Mouse (Mus musculus): Measurements from ENCODE around the gene B230104I21Rik.

The B230104I21Rik gene

DNA sequence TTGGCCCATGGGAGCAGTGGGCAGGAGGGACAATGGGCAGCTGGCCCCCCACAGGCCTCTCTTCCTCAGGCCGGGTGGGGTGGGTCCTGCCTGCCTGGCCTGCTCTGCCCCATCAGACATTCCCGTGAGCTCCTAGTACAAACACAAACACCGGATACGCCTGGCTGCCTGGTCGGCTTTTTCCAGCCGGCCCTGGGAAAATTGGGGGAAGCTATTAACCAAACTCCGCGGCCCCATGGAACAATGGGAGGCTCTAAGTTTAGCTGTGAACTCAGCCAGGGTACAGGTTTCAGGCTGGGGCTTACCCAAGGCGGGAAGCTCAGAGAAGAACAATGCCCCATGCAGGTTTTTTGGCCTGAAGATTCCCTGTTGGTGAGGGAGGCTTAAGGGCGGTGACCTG is 723 bp downstream of the B230104I21Rik start:
- in situ Hi-C loops (cut with MboI; ENCODE audit: low pct_unique_long_range_greater_than_20kb in 1 of 2, low sequenced_read_pairs in 2 of 2, unreplicated experiment in 1 of 2): no loop called here

DNA sequence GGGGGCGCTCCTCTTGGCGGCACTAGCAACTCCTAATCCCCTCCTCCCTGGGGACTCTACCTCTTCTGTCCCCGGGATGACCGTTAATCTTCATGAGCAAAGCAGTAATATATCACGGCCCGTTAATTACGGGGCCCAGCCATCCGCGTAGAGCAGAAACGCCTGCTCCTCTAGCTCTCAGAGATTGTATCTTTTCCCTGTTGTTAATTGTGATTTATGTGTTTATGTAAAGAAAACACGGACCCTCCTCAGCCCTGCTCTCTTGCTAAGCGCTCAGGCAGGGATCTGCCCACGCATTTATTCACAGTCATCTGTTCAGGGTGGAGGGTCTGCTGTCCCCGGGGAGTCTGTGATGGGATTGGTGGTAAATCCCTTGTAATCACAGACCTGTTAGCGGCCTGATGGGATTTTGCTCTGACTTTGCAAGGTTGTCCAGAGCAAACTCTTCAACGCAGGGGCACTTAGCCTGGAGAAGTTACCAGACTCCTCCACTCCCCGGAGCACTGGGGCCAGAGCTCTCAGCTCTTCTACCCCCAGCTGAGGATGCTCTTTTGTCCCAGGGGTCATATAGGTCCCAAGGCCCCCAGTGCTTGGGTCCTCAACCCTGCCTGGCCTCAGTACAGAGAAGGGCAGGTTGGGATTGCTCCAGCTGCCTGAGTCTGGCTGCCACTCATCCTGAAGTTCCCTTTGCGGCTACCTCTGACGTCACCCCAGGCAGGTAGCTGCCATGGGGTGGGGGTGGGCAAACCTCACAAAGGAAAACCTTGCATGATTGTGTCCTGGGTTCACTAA is 11.0 kb downstream of the B230104I21Rik start:
- in situ Hi-C loops (cut with MboI; ENCODE audit: low pct_unique_long_range_greater_than_20kb in 1 of 2, low sequenced_read_pairs in 2 of 2, unreplicated experiment in 1 of 2): no loop called here

DNA sequence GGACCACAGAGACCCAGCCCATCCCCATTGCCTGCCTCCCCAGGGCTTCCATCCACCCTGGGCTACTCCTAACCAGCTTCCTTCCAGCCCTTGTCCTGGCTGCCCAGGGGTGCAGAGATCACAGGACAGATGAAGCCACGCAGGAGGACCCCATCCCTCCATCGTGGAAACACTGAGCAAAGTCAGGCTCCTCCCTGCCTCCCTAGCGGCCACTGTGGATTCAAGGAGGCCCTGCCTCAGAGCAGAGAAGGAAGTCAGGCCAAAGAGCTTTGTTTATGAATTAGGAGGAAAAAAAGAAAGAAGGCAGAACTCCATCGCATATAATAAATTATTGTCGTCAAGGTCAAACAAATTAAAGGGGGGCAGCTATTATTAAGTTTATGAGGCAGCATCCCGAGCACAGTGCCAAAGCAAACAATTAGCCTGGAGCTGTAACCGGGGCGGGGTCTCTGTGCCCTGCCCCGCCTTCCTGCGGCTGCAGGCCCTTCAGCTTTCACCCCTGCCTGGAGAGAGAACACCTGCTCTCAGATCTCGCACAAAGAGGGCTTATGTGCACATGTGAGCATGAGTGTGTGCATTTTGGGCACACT is 12.4 kb downstream of the B230104I21Rik start:
- in situ Hi-C loops (cut with MboI; ENCODE audit: low pct_unique_long_range_greater_than_20kb in 1 of 2, low sequenced_read_pairs in 2 of 2, unreplicated experiment in 1 of 2): no loop called here

DNA sequence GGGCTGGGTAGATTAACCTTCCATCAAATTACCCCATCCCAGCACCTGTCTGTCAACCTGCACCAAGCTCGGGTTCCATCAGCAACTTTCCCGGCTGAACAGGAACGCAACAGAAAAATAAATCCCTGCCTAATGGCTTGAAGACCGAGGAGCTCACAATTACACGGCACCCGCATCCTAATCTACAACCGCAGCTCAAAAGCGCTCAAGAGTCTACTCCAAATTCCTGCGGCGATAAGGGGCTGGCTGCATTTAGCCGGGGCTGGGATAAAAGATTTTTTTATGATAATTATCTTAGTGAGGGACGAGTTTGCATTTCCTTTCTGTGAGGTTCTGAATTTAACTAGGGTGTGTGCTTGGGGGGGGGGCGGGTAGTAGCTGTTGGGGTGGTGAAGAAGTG is 16.3 kb downstream of the B230104I21Rik start:
- in situ Hi-C loops (cut with MboI; ENCODE audit: low pct_unique_long_range_greater_than_20kb in 1 of 2, low sequenced_read_pairs in 2 of 2, unreplicated experiment in 1 of 2): no loop called here

DNA sequence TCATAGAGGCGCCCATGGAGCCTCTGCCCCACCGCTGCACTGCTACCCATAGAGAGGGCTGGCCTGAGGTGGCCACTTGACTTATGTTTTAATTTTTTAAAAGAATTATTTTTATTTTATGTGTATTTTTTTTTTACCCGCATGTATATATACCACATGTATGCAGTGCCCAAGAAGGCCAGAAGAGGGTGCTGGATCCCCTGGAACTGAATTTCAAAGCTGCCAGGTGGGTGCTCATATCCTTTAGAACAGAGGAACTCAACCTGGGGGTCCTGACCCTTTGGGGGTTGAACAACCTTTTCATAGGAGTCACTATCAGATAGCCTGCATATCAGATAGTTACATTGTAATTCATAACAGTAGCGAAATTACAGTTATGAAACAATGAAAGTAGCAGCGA is 19.5 kb downstream of the B230104I21Rik start:
- in situ Hi-C loops (cut with MboI; ENCODE audit: low pct_unique_long_range_greater_than_20kb in 1 of 2, low sequenced_read_pairs in 2 of 2, unreplicated experiment in 1 of 2): no loop called here

DNA sequence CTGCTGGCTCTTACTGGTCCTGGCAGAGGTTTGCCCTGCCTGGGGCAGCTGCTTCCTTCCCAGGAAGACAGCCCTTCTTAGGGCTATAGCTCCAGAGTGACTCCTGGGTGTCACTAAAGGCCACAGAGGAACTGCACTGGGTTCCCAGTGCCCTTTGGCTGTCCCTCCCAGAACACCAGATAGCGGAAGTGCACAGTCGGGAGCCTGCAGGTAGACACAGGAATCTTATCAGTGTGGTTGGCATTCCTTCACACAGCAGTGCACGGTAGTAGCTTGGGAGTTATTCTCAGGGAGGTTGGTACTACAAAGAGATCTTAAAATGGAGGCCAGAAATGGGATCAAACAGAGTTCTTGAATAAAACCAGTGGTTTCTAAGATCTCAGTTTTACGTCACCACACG is 22.4 kb downstream of the B230104I21Rik start:
- in situ Hi-C loops (cut with MboI; ENCODE audit: low pct_unique_long_range_greater_than_20kb in 1 of 2, low sequenced_read_pairs in 2 of 2, unreplicated experiment in 1 of 2): no loop called here

DNA sequence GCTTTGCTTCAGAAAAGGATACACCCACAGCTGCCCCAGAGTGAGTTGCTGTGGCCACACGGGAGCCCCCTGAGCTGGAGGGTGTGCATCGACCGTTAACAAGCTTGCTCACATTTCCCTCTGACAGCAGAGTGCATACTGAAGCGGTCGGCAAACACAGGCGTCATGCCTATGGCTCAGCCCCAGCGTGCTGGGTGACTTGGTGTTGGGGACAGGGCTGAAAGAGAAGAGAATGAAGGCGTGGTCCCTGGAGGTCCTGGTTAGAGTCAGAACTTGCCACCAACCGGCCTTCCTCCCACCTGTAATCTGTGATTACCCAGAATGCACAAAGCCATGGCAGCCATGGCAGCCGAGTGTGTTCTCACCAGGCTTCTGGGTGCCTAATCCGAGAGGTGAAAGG is 22.9 kb downstream of the B230104I21Rik start:
- in situ Hi-C loops (cut with MboI; ENCODE audit: low pct_unique_long_range_greater_than_20kb in 1 of 2, low sequenced_read_pairs in 2 of 2, unreplicated experiment in 1 of 2): no loop called here

DNA sequence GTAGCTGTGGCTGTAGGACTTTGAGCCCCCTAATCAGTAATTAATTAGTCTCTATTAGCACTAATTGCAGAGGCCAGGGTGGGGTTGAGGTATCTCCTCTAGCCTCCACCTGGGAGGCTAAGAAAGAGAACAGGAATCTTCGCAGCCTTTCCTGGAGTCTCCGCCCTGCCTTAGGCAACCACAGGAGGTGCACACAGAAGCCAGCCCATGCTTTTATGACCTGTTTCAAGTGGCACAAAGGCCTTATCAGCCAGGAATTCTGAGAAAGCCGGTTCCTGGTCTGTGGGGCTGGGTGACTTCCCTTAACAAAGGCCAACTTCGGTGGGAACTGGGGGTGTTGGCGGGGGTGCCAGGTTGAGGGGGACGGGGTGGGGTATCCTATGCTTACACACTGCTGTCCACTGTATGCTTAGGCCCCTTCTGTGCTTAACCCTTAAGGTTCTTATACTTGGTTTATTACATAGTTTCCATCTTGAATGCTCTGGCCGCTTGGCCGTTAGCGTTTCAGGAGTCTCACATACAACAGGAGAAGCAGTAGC is 23.9 kb downstream of the B230104I21Rik start:
- in situ Hi-C loops (cut with MboI; ENCODE audit: low pct_unique_long_range_greater_than_20kb in 1 of 2, low sequenced_read_pairs in 2 of 2, unreplicated experiment in 1 of 2): no loop called here

DNA sequence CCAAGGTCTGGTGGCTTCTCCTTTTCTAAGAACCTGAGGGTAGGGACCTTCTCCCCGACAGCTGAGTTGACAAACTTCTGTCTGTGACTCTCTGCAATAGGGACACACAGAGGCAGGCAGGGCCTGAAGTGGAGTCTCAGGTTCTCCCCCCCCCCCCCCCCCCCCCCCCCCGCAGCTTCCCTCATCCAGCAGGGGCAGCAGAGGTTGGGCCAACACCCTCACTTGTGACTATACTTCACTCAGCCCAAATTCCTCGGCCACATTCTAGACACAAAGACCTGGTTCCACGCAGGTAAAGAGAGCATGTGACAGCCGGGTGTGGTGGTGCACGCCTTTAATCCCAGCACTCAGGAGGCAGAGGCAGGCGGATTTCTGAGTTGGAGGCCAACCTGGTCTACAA is 24.5 kb downstream of the B230104I21Rik start:
- in situ Hi-C loops (cut with MboI; ENCODE audit: low pct_unique_long_range_greater_than_20kb in 1 of 2, low sequenced_read_pairs in 2 of 2, unreplicated experiment in 1 of 2): no loop called here

DNA sequence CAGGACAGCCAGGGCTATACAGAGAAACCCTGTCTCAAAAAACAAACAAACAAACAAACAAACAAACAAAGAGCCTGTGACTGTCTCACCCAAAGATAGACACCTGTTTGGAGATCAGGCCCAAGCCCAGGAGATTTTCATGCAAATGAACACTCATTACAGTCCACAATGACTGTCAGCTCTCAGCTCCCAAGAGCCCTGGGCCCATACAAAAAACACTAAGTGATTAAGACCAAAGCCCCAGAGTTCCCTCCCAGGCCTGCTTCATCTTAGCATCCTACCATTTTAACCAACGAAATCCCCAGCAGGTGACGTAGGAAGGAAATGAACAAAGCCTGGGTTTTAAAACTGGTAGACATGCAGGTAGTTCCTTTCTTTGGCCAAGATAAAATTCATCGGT is 24.9 kb downstream of the B230104I21Rik start:
- in situ Hi-C loops (cut with MboI; ENCODE audit: low pct_unique_long_range_greater_than_20kb in 1 of 2, low sequenced_read_pairs in 2 of 2, unreplicated experiment in 1 of 2): no loop called here

DNA sequence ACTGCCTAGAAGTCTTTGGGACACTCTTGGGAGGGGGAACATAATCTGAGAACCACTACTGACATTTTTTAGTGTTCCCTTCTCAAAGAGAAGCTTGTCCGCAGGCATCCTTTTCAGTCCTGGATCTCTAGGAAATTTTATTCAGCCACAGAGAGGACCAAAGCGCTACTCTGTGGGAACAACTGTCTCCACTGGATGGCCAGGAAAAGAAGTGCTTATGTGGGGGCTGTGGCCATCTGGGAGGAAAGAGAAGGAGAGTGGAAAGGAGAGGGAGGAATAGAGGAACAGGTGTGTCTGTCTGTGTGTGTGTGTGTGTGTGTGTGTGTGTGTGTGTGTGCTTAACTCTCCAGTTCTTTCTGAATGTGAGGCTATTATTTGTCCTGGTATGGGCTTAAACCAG is 28.8 kb downstream of the B230104I21Rik start:
- in situ Hi-C loops (cut with MboI; ENCODE audit: low pct_unique_long_range_greater_than_20kb in 1 of 2, low sequenced_read_pairs in 2 of 2, unreplicated experiment in 1 of 2): no loop called here

DNA sequence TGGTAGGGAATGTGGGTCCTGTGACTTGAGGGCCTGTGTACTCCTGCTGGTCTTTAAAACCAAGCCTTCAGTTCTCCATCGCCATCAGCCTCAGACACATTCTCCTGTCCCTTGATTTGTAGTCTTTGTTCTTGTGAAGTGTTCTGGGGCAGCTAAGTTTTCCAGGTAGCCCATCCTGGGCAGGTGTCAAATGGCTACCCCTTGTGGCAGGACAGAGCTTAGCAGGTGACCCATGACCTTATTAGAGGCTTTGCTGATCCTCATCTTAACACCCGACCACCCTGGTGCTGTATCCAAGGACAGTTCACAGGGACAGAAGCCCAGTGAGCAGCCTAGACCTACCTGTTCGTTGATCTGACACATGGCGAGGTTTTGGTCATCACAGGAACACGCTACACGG is 30.9 kb downstream of the B230104I21Rik start:
- in situ Hi-C loops (cut with MboI; ENCODE audit: low pct_unique_long_range_greater_than_20kb in 1 of 2, low sequenced_read_pairs in 2 of 2, unreplicated experiment in 1 of 2): no loop called here

DNA sequence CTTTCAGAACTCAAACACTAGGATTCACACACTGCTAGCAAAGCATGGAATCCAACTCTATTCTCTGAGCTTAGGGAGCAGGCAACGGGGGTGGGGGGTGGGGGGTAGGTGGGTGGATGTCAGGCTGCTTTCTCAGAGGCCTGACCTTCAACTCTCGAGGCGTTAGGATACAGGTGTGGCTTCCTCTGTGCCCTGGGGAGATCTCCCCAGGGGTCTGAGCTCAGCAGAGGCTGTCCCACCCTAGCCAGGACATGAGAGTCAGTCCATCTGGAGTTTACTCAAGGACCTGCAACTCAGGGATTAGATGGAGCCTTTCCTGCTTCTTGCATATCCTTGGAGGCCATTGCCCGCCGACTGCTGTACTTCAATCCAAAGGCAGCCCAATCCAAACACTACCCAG is 33.2 kb downstream of the B230104I21Rik start:
- in situ Hi-C loops (cut with MboI; ENCODE audit: low pct_unique_long_range_greater_than_20kb in 1 of 2, low sequenced_read_pairs in 2 of 2, unreplicated experiment in 1 of 2): no loop called here

DNA sequence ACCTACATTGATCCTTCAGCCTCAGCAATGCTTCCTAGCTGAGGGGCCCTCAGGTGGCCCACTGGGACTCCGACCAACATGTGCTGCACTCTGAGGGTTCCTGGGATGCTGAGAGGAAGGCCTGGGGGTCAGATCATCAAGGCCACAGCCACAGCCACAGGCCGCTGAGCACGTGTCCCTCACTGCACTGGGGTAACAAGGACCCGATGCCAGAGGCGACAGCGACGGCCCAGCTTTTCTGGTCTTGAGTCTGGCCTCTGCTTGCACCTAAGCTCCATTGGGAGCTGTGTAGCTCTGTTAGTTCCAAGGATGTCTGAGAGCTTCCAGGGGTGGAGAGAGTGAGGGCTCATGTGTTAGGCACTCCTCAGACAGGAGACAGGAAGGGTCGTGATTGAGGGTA is 34.9 kb downstream of the B230104I21Rik start:
- in situ Hi-C loops (cut with MboI; ENCODE audit: low pct_unique_long_range_greater_than_20kb in 1 of 2, low sequenced_read_pairs in 2 of 2, unreplicated experiment in 1 of 2): no loop called here

DNA sequence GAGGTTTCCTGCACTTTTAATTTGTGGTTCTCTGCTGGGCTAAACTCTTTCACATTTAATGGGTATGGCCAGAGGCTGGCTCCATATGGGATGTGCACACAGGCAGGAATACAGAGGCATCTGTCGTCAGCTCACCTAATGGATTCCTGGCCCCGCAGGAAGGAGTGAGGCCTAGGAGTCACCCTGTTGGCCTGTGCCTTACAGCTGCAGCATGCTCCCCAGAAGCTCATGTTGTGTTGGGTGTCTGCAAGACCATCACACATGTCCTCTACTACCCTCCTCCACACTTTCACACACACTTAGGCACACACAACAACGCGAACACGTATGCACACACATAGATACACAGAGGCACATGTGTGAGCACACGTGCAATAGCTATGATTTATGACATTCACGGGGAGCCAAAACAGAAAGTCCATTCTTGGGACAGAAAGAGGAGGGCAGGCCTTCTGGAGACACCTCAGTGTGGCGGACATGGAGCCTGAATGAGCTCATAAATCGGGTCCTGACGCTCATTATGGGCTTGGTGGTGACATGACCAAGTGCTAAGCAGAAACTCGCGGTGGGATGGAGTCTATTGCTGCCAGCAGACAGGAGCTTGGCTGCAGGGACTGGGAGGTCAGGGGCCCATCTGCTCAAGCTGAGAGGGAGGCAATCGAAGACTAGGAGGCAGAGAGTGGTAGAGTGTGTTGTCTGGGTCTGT is 35.8 kb downstream of the B230104I21Rik start:
- in situ Hi-C loops (cut with MboI; ENCODE audit: low pct_unique_long_range_greater_than_20kb in 1 of 2, low sequenced_read_pairs in 2 of 2, unreplicated experiment in 1 of 2): no loop called here

DNA sequence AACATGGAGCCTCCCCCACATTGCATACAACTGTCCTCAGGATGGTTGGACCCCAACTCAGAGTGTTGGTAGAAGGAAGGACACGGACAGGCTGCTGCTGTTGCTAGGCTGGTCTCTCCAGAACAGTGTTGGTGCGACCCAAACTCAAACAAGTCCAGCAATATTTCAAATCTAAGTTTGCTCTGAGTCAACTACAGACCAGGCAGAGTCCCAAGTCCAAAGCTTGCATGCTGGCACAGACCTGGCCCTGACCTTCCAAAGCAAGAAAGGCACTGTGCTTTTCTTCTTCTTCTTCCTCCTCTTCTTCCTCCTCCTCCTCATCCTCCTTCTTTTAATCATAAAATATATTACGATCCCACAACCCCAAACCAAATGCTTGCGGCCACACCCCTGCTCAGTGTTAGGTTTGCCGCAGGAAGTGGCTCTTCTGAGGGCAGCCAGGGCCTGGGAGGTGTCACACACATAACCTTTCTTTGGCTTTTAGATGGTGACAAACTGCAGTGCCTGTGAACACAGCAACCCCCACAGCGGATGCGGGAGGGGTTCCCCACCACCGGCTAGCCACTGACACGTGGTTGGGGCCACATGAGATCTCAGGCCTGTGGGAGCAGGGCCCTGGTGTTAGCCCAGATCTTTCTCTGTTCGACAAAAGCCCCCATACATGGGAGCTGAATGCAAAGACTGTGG is 40.2 kb downstream of the B230104I21Rik start:
- in situ Hi-C loops (cut with MboI; ENCODE audit: low pct_unique_long_range_greater_than_20kb in 1 of 2, low sequenced_read_pairs in 2 of 2, unreplicated experiment in 1 of 2): no loop called here

DNA sequence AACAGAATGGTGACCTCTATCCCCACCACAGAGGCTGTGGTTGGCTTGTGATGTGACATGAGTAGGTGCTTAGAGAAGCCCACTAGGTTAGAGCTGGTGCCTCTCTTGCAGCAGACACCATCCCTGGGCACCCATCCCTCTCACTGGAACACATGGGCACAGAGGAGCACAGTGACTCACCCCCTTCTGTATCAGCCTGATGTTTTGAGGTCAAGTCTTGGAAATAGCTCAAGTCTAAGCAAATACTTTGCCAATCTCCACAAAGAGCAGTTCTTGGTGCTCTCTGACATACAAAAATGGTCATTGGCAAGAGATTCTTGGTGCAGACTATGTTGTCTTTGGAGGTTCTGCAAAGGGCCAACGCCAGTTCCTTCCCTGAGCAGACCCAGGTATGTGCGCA is 42.9 kb downstream of the B230104I21Rik start:
- in situ Hi-C loops (cut with MboI; ENCODE audit: low pct_unique_long_range_greater_than_20kb in 1 of 2, low sequenced_read_pairs in 2 of 2, unreplicated experiment in 1 of 2): no loop called here

DNA sequence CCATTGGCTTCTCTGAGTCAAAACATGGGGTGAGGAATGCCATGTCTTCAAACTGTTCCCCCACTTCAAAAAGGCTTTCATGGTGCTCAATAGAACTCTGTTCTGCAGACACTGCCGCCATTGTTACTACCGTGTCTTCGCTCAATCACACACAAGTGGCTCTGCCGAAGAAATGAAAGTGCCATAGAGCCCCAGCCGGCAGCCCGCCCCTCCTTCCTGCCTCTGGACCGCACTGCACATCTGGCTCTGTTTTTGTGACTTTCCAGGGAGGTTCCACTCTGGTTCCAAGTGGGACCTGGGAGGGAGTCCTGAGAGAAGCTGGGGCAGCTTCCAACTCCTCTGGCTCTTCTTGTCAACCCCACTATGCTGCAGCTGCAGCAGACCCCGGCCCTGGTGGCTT is 49.3 kb downstream of the B230104I21Rik start:
- in situ Hi-C loops (cut with MboI; ENCODE audit: low pct_unique_long_range_greater_than_20kb in 1 of 2, low sequenced_read_pairs in 2 of 2, unreplicated experiment in 1 of 2): no loop called here

DNA sequence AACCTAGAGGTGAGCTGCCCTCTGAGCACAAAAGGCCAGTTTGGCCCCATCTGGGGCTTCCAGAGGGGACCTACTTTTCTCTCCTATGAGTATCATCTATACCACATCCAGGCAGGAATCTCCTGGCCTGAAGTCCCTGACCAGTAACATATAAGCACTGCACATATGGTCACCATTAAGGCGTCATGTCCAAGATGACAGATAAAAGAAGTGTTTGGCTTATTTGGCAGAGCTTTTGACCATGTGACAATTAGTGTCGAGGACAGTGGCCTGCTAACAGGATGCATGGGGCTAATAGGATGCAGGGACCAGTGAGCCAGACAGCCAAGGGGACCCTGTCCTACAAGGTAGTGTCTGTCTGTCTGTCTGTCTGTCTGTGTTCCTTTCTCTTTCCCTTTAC is 50.0 kb downstream of the B230104I21Rik start:
- in situ Hi-C loops (cut with MboI; ENCODE audit: low pct_unique_long_range_greater_than_20kb in 1 of 2, low sequenced_read_pairs in 2 of 2, unreplicated experiment in 1 of 2): no loop called here

Measured in mouse embryonic stem cell (cell line).